In the genomic region with DNA sequence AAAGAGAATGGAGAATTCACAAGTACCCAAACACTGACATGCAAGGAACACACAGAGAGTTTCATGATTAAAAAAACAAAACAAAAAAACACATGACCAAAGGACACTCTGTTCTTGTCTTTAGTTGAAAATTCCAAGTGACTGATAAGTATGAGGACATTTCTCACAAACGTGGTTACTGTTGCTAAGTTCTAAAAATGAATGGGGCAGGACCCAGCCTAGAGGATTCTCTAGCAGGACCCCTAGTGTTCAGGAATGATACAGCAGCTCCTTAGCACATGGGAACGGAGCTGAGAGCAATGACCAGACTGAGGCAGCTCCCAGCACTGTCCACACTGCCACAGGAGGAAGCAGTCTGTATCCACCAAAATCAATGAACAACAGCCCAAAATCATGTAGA, we compare ENCODE assay signal across 9 mouse cellular contexts. TPM values are rescaled to one million over a fixed set of nuclear protein-coding genes. Genes with fewer than 3 reads are reported as not detected.
A peak's percentile ranks its signal among the peaks of the same experiment; 100 is the strongest.
DNase-seq lines count a peak whose midpoint lies in the region; ATAC-seq and TF ChIP-seq lines count a peak whose summit lies in the region.
"Had no signal": no experiment of that assay in that cellular context is flagged by ENCODE, and none has a peak within 500 bp of the region (broad histone marks: within the 10 kb centered on the region; RNA-seq: fewer than 3 reads in every experiment).

No protein-coding gene starts in this region.

- no peak overlapping the region for H3K9ac ChIP-seq in heart, postnatal 0 days (replicated peaks; ENCODE audit: low read depth, low read length)

- H3K4me3 ChIP-seq in left cerebral cortex, adult 2 months: no peak overlapping the region
- no peak overlapping the region for H3K4me3 ChIP-seq in heart, postnatal 0 days (ENCODE audit: low read depth, low read length)

- H3K9me3 ChIP-seq in heart, postnatal 0 days (replicated peaks; ENCODE audit: control insufficient read depth, low read length): no peaks in the 10 kb centered on the region

- no peak overlapping the region for H3K4me2 ChIP-seq in heart, postnatal 0 days (ENCODE audit: low read depth, low read length)

- no peaks in the 10 kb centered on the region for H3K4me1 ChIP-seq in heart, postnatal 0 days (ENCODE audit: control insufficient read depth, insufficient read depth)

- peak; percentile 93 for TF ChIP-seq EP300 in heart, postnatal 0 days (IDR thresholded peaks at IDR 0.05; ENCODE audit: low read depth)

- H3K36me3 ChIP-seq in heart, postnatal 0 days (replicated peaks; ENCODE audit: control insufficient read depth, insufficient read depth, low read length): no peaks in the 10 kb centered on the region

- TF ChIP-seq CTCF in left cerebral cortex, adult 2 months (IDR thresholded peaks at IDR 0.05): peak; percentile 77
- TF ChIP-seq CTCF in Patski (IDR thresholded peaks at IDR 0.05): peak; percentile 72
- peak; percentile 76 for TF ChIP-seq CTCF in heart, postnatal 0 days (IDR thresholded peaks at IDR 0.05; ENCODE audit: low read depth)

- no peaks in the 10 kb centered on the region for H3K27me3 ChIP-seq in Patski
- H3K27me3 ChIP-seq in heart, postnatal 0 days (ENCODE audit: control insufficient read depth, insufficient read depth, low read length): no peaks in the 10 kb centered on the region

- CTCF ChIA-PET in Patski (lab: Charles Lee): interaction anchor here (1.1 to 2.1 kb wide), 5 partner anchors 9 to 150 kb away, joined by 3 to 9 read pairs (median 8); no protein-coding TSS in a partner anchor

- POLR2A ChIA-PET in Patski (lab: Charles Lee): no interaction called here

- no peak overlapping the region for H3K27ac ChIP-seq in left cerebral cortex, adult 2 months
- peak overlapping the region; percentile 48; the same call in 1 of the 2 replicates for H3K27ac ChIP-seq in heart, postnatal 0 days (ENCODE audit: low read depth)
- H3K27ac ChIP-seq: macrophage had no signal

- DNase-seq in left cerebral cortex, adult 2 months (ENCODE audit: extremely low spot score in 1 of 2, low spot score in 2 of 2): peak; percentile 41 to 48
- DNase-seq in left cerebral cortex, adult 8-10 months (ENCODE audit: low spot score in 2 of 2): no peak
- no peak for DNase-seq in Patski (ENCODE audit: low read depth, low spot score)
- DNase-seq in embryo, embryonic 11.5 days (ENCODE audit: low read depth, low spot score): peak; percentile 8
- peak; percentile 92 for DNase-seq in heart, postnatal 0 days (ENCODE audit: low spot score)
- peak; percentile 48 to 52 for DNase-seq in layer of hippocampus, postnatal 10 days (ENCODE audit: low spot score in 2 of 2)
- peak; percentile 19 for DNase-seq in naive thymus-derived CD4-positive, alpha-beta T cell, adult 2 months (ENCODE audit: low read depth)

- intact Hi-C loops in left cerebral cortex, adult 2 months (cut with DNase I): no loop called here

- in situ Hi-C loops in Patski (cut with MboI; ENCODE audit: low pct_unique_long_range_greater_than_20kb): no loop called here

- peak; percentile 57 for ATAC-seq in Patski
- ATAC-seq in heart, postnatal 0 days (ENCODE audit: insufficient read depth, low read depth): peak; percentile 90
- no peak for ATAC-seq in activated CD4-positive, CD25-positive, alpha-beta regulatory T cell, adult 4 months

- WGBS in heart, postnatal 0 days: 4% methylated on average over 2 of the region's 2 CpGs

RNA-seq across cellular contexts. Expression of gene Carmil1, which starts 26.6 kb away (rescaled TPM):
- 10 to 100 TPM; 32.5 to 34.3 TPM for total RNA-seq in left cerebral cortex, adult 2 months (2021)
- 10 to 100 TPM; 28.4 to 37.9 (median 31.1) TPM for total RNA-seq in left cerebral cortex, adult 8-10 months (2022)
- polyA plus RNA-seq in Patski (2021): 22.0 TPM
- total RNA-seq in heart, postnatal 0 days (2014; rRNA removed; ENCODE audit: low replicate concordance): 1.1 and 4.8 TPM in 2 replicates
- 2.6 and 4.3 TPM in 2 replicates for polyA plus RNA-seq in heart, postnatal 0 days (2015; fragmentation: Nextera tagmentation; extraction: Ambion mirVana)
- total RNA-seq in layer of hippocampus, postnatal 10 days (2021): 10 to 100 TPM; 41.0 to 44.3 TPM
- polyA plus RNA-seq in activated CD4-positive, CD25-positive, alpha-beta regulatory T cell, adult 4 months (2017; shearing (Covaris generic)): under 1 TPM; 0.41 to 0.90 TPM

Comparison
In these comparisons a context has a peak if more than half of its experiments do, and no peak if none do; other contexts are left out.
1. DNase-seq: peak in left cerebral cortex, adult 2 months (2 of 2), embryo, embryonic 11.5 days (single experiment), heart, postnatal 0 days (single experiment), layer of hippocampus, postnatal 10 days (2 of 2) and naive thymus-derived CD4-positive, alpha-beta T cell, adult 2 months (single experiment); none in left cerebral cortex, adult 8-10 months (0 of 2) and Patski (single experiment).
2. Peak in every context shown above with its lines, with median percentiles within 50 percentile points of each other: CTCF ChIP-seq.